Mouse (Mus musculus): ENCODE results near the gene Pde4c. TPM values are rescaled to one million over a fixed set of nuclear protein-coding genes. Genes with fewer than 3 reads are reported as not detected.

Pde4c gene
- total and polyA plus RNA-seq, 3 experiments: 0.65 to 3.0 TPM; not detected in 1

GRCm38 (mm10) chr8:70786291-70787050 is 63.0 kb downstream of the Pde4c start:
- Histone ChIP-seq H3K27me3 (ENCODE audit: control insufficient read depth in 1 of 2, insufficient read depth in 2 of 2, low read length in 2 of 2) (no peaks in the 10 kb centered on the region), H3K27ac (ENCODE audit: control insufficient read depth, low read depth, low read length) (no peak overlapping the region), H3K4me1 (ENCODE audit: control insufficient read depth in 1 of 2, insufficient read depth in 2 of 2, low read length in 2 of 2) (peaks cover 0 to 4% of the 10 kb centered on the region in 2 experiments; a peak in 2 of 4 replicates), H3K9ac (ENCODE audit: control insufficient read depth, low read depth, low read length, poor library complexity, severe bottlenecking) (no peak overlapping the region), H3K9me3 (replicated peaks; ENCODE audit: insufficient read depth, low read length) (no peaks in the 10 kb centered on the region), H3K79me2 (ENCODE audit: control insufficient read depth, insufficient read depth, low read length, poor library complexity) (peaks cover 10% of the 10 kb centered on the region), H3K4me3 (ENCODE audit: control insufficient read depth in 1 of 2, insufficient read depth in 1 of 2, low read depth in 2 of 2, low read length in 2 of 2) (no peak overlapping the region), H3K36me3 (ENCODE audit: control insufficient read depth in 1 of 2, insufficient read depth in 2 of 2, low read length in 2 of 2) (peaks cover 0 to 2% of the 10 kb centered on the region in 2 experiments; a peak in 3 of 4 replicates)
- TF ChIP-seq CHD1 (IDR thresholded peaks at IDR 0.05; ENCODE audit: low read depth, low read length) (no peak), UBTF (IDR thresholded peaks at IDR 0.05; ENCODE audit: borderline replicate concordance, insufficient read depth, low read depth, low read length) (no peak), POLR2A (IDR thresholded peaks at IDR 0.05; ENCODE audit: control insufficient read depth in 1 of 2, insufficient read depth in 1 of 2, low read depth in 1 of 2, low read length in 2 of 2, poor library complexity in 1 of 2) (no peak), ZMIZ1 (IDR thresholded peaks at IDR 0.05; ENCODE audit: low read depth, low read length) (no peak), MYB (IDR thresholded peaks at IDR 0.05; ENCODE audit: low read depth, low read length) (no peak), TAL1 (IDR thresholded peaks at IDR 0.05; ENCODE audit: low read length) (no peak), MAZ (IDR thresholded peaks at IDR 0.05; ENCODE audit: low read depth, low read length) (no peak), POLR2AphosphoS5 (IDR thresholded peaks at IDR 0.05; ENCODE audit: borderline replicate concordance, low read depth, low read length) (no peak), USF1 (IDR thresholded peaks at IDR 0.05; ENCODE audit: low read depth, low read length) (no peak), NELFE (IDR thresholded peaks at IDR 0.05; ENCODE audit: low read depth, low read length) (no peak), MXI1 (IDR thresholded peaks at IDR 0.05; ENCODE audit: low read depth, low read length) (no peak), RCOR1 (IDR thresholded peaks at IDR 0.05; ENCODE audit: low read depth, low read length) (no peak), ZC3H11A (IDR thresholded peaks at IDR 0.05; ENCODE audit: low read depth, low read length) (no peak)
- no peak for DNase-seq (ENCODE audit: low read depth, low spot score)

DNA sequence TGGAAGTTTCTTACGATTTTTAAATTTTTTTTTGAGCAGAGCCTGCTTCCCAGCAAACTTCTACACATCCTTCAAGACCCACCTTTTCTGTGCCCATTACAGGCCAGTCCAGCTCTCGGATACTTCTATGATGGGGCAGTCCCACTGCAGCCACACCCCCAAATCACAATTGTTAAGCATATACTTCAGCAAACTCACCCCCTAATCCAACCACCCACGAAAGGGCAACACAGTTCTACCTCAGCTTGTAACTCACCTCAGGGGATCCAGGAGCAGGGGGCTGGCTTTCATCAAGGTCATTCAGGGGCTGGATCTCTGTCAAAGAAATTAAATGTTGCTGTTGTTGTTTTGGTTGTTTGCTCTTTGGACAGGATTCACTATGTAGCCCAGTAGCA is 63.5 kb downstream of the Pde4c start:
- H3K4me1 ChIP-seq (ENCODE audit: control insufficient read depth in 1 of 2, insufficient read depth in 2 of 2, low read length in 2 of 2): peaks cover 0 to 4% of the 10 kb centered on the region in 2 experiments; a peak in 2 of 4 replicates
- no peak overlapping the region for H3K4me3 ChIP-seq (ENCODE audit: control insufficient read depth in 1 of 2, insufficient read depth in 1 of 2, low read depth in 2 of 2, low read length in 2 of 2)
- no peak overlapping the region for H3K9ac ChIP-seq (ENCODE audit: control insufficient read depth, low read depth, low read length, poor library complexity, severe bottlenecking)
- no peaks in the 10 kb centered on the region for H3K9me3 ChIP-seq (replicated peaks; ENCODE audit: insufficient read depth, low read length)
- peaks cover 16% of the 10 kb centered on the region for H3K79me2 ChIP-seq (ENCODE audit: control insufficient read depth, insufficient read depth, low read length, poor library complexity)
- TF ChIP-seq GABPA (IDR thresholded peaks at IDR 0.05; ENCODE audit: low read depth, low read length): no peak
- DNase-seq (ENCODE audit: low read depth, low spot score): no peak
- no peak overlapping the region for H3K27ac ChIP-seq (ENCODE audit: control insufficient read depth, low read depth, low read length)
- H3K27me3 ChIP-seq (ENCODE audit: control insufficient read depth in 1 of 2, insufficient read depth in 2 of 2, low read length in 2 of 2): no peaks in the 10 kb centered on the region
- peaks cover 0 to 2% of the 10 kb centered on the region in 2 experiments; a peak in 3 of 4 replicates for H3K36me3 ChIP-seq (ENCODE audit: control insufficient read depth in 1 of 2, insufficient read depth in 2 of 2, low read length in 2 of 2)
